Mouse (Mus musculus): Measurements from ENCODE around the gene 4632433K11Rik. TPM values are rescaled to one million over a fixed set of nuclear protein-coding genes. Genes with fewer than 3 reads are reported as not detected.

Gene 4632433K11Rik
- total RNA-seq, 2 experiments from 2014 or later, result not detected

DNA sequence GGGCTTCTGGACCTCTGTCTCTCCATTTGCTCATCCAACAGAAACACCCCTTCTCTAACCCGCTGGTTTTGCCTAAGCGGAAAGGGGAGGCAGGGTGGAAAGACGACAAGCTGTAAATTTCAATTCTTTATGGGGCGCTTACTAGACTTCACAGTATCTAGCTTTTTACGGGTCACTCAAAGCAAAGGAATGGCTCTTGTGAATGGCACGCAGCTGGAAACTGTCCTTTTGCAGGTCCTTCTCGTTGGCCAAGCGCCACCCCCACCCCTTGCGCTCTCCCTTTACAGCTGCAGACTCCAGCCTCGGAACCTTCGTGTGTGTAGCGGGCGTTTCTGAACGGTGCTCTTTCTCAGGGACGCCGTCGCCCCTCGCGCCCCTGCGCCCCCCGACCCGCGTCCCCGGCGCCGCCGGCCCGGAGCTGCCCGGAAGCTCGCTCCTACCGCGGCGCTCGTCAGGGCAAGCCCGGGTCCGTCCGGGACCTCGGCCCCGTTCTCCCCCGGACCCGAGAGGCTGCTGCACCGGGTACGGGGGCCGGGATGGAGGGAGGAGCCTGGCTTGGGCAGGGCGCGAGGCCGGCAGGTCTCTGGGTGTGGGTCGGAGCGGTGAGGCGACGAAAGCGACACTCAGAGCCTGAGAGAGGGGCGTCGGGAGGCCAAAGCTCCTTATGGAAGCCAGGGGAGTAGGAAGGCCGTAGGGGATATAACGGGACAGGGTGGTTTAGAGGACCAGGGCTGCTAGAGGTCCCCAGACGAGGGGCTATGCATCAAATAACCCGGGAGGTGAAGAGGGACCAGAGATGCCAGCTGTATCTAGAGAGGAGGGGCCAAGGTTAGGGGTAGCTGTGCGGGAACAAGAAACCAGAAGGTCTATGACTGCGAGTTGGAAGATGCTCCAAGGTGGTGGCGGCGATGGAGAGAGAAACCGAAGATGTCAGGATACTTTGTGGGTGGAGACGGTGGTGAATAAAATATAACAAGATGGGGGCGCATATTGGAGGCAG, 17.6 kb downstream of the 4632433K11Rik start, which contains the start of gene Zfp580:
Gene Zfp580 (plus strand): TSS at position 346 of the 1,000 bp plus-strand sequence.
- peak; percentile 80 for DNase-seq
- intact Hi-C loops (cut with DNase I; ENCODE audit: low total_unique reads), result loop anchor here (2.0 to 5.0 kb wide), 2 partner anchors 34 to 55 kb away; partner anchors contain the start of genes Gm44973 and Zfp579

DNA sequence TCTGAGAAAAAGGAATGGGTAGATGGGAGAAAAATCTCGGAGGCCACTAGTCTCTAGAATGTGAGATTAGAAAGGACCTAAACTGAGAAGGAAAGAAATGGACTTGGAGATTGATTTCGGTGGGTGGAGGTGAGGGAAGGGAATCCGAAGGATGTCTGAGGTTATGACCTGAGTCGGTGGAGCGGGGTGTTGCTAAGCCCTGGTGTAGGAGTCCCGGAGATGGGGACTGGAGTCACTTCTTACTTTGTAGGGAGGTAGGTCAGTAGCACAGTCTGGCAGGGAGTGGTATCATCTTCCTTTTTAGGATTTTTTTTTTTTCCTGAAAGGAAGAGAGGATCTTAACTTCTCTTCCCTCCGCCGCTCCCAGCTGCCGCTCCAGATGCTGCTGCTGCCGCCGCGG, 18.5 kb downstream of the 4632433K11Rik start:
- DNase-seq, result no peak
- intact Hi-C loops (cut with DNase I; ENCODE audit: low total_unique reads), result loop anchor here (2.0 to 5.0 kb wide), 2 partner anchors 35 to 56 kb away; partner anchors contain the start of genes Gm44973 and Zfp579

DNA sequence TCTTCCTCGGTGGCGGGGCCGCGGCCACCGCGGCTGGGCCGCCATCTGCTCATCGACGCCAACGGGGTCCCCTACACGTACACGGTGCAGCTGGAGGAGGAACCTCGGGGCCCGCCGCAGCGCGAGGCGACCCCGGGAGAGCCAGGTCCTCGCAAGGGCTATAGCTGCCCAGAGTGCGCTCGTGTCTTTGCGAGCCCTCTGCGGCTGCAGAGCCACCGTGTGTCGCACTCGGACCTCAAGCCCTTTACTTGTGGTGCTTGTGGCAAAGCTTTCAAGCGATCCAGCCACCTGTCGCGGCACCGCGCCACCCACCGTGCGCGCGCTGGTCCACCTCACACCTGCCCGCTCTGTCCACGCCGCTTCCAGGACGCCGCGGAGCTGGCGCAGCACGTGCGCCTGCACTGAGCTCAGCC, 19.0 kb downstream of the 4632433K11Rik start:
- no peak for DNase-seq
- intact Hi-C loops (cut with DNase I; ENCODE audit: low total_unique reads), result loop anchor here (2.0 to 5.0 kb wide), 2 partner anchors 36 to 56 kb away; partner anchors contain the start of genes Gm44973 and Zfp579

DNA sequence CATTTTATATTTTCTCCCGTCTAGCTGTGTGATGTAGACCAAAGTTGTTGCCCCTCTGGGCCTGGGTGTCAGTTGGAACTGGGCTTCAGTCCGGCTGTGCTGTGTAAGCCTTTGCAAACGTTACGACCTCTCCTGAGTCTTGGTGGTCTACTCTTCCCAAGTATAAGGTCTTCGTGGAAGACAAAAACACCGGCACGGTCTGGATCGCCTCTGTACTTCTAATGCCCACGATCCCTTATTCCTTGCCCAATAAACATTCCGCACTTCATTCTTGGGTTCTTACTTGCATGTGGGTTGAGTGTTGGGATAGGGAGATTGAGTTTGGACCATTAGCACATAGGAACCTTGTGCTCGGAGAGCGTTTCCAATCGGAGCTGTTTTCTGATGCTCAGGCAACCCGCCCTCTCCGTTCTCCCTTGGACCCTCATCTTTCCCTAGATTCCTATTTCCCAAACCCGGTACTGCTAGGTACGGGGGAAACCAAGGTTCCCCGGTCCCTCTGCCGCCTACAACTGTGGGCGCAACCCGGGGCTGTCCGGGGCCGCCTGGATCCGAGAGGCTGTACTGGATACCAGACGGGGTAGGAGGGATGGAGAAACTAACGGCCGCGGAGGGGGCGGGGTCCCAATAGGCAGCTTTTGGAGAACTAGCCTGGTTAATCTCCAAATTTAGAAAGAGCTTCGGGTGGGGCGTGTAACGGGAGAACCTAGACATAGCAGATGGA, 19.7 kb downstream of the 4632433K11Rik start:
- intact Hi-C loops (cut with DNase I; ENCODE audit: low total_unique reads), result loop anchor here (2.0 to 5.0 kb wide), 2 partner anchors 36 to 57 kb away; partner anchors contain the start of genes Gm44973 and Zfp579
- peak; percentile 24 for DNase-seq

DNA sequence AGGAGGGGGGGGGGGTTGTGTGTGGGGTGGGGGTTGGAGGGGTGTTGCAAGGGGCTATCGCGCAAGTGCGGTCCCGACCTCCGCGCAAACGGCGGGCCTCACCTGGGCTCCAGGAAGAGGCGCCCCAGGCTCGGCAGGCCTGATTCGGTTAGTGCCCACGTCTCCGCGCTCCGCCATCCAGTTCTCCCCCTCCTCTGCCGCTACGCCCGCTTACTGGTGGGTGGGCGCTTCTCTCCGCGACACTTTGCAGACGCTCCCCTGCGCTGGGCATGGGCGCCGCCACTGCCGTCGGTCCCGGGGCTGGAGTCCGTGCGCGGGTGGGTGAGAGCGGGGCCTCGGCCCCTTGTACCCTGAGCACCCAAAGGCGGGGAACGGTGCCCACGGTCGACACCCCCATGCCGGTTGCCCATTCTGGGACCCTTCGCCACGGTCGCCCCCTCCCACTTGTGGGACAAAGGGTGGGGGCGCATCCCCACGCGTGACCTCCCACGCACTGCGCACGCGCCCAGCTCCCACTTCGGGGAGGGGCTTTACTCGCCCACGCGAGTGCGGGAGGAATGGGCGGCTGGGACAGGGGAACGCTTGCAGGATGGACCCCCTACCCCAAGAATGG, 22.8 kb downstream of the 4632433K11Rik start:
- DNase-seq, result no peak
- intact Hi-C loops (cut with DNase I; ENCODE audit: low total_unique reads), result no loop called here

DNA sequence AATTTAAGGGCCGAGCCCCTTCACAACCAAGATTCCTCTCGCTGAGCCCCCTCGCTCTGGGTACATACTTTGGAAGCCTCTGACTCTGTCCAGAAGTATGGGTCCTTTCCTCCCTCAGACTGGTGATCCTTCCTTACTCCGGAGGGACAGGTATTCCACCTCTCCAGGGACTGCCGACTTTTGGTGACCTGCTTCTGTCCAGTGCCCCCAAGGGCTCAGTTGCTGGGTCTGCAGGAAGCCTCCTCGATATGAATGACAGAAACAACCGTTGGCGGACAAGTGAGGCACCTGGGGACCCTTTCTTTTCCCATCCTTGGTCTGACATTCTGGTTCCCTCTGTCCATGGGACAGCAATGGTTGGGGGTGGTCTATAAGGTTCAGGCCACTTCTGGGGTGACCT, 23.5 kb downstream of the 4632433K11Rik start:
- intact Hi-C loops (cut with DNase I; ENCODE audit: low total_unique reads), result no loop called here
- DNase-seq, result no peak

DNA sequence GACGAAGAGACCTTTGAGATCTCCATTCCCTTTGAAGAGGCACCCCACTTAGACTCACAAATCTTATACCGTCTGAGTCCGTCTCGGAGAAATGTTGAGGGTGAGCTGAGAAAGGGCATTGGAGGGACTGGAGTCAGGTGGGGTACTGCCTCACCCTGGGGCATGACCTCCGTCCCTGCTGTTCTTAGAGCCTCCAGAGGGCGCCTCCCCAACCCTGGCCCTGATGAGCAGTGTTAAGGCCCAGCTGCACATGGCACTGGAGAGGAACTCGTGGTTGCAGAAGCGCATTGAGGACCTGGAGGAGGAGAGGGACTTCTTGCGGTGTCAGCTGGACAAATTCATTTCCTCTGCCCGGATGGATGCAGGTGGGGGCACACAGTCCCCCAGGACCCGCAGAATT, 23.9 kb downstream of the 4632433K11Rik start:
- intact Hi-C loops (cut with DNase I; ENCODE audit: low total_unique reads), result no loop called here
- DNase-seq, result no peak

DNA sequence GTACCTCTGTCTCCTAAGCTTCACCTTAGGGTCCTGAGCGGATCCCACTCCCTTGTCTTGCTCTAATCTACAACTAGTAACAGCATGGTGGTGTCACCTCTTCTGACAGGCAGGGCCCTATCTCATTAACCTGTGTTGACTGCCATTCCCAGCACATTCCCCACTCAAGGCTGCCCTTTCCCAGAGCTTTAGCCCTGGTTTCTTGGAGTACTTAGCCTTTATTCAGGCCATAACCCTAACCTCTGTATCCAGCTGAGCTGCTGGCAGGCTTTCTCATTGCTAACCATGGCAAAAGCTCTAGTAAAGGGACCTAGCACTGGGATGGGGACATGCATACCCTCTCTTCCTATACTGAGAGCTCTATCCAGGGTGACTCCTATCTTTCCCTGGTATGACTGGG, 24.7 kb downstream of the 4632433K11Rik start:
- intact Hi-C loops (cut with DNase I; ENCODE audit: low total_unique reads), result no loop called here
- DNase-seq, result no peak

DNA sequence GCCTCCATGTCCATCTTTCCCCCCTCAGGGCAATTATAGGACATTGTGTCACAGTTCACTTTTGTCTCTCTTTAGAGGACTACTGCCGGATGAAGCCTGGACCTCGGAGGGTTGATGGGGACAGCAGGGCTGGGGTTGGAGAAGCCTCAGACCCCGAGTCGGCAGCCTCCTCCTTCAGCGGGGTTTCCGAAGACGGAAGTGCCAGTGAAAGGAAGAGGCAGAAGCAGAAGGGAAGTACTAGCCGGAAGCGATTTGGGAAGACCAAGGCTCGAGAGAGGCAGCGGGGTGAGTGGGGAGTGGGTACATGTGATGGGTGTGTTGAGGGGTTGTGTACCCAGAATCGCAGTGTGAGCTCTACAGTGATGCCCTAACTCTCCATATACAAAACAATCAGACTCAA, 25.5 kb downstream of the 4632433K11Rik start:
- intact Hi-C loops (cut with DNase I; ENCODE audit: low total_unique reads), result no loop called here
- no peak for DNase-seq

DNA sequence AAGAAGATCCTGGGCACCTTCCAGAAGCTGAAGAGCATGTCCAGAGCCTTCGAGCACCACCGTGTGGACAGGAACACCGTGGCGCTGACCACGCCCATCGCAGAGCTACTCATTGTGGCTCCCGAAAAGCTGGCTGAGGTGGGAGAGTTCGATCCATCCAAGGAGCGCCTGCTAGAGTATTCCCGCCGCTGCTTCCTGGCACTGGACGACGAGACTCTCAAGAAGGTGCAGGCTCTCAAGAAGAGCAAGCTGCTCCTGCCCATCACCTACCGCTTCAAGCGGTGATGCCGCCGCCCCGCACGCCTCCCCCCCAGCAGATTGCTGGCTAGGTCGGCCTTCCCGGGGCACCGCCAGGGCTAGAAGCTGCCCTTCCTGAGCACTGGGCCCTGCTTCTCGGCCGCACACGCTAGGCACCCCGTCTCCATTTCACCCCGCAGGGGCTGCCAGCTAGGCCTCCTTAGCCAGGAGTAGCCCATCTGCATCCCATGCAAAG, 26.4 kb downstream of the 4632433K11Rik start:
- peak; percentile 83 for DNase-seq
- intact Hi-C loops (cut with DNase I; ENCODE audit: low total_unique reads), result no loop called here

DNA sequence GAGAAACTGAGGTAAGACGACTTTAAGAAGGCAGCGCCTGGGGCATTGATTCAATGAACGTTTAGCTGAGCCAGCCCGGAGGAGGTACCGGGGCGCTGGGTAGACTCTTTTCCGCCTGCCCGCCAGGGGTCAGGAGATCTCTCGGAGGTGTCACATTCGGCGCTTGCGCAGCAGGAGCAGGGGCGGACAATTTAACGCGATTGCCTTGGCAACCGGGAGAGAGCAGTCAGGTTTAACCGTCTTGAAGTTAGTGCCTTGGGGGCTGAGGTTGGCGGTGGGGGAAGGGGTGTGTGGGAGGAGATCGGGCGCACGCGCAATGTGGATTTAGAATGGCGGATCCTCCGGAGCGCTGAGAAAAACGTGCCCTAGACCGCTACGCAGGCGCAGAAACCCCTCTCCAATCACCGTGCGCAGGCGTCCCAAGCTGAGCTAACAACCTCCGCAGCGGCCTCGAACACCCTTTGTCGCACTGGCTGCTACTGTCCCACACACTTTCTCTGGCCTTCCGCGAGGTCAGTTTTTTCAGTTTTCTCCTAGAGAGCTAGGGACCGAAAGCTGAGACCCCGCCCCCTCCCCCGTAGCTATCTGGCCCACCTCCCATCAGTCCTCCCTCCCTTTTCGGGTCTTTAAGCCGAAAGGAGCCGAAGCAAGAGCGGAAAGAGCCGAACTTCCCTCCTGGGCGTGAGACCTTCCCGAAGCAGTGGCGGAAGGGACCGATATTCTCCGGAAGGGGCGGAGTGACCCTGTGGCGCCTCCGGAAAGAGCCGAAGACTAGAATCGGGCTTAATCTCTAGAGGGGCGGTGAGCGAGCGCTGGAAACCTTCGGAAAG, 27.2 kb downstream of the 4632433K11Rik start:
- DNase-seq, result peak; percentile 98
- intact Hi-C loops (cut with DNase I; ENCODE audit: low total_unique reads), result no loop called here

DNA sequence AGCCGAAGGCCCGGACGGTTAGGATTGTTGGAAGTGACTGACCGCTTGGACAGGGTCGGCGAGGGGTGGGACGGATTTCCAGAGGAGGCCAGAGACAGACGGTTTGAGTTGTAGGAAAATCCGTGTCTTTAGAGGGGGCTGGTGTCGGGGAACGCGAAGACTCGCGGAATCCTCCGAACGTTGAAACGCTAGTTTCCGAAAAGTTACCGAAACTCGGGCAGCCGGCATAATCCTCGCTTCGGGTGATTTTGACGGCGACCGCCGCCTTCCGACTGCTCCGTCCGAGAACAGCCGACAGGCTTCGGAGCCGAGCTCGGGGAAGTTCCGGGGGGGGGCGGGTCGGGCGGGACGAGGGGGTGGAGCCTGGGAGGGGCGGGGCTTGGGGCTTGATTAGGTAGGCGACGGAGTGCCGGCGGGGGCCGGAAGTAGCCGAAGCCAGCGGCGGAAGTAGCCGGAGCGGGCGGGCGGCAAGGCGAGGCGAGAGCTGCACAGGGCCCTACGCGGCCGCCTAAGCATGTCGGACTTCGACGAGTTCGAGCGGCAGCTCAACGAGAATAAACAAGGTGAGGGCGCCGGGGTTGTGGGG, 27.9 kb downstream of the 4632433K11Rik start, which contains the start of gene U2af2:
Gene U2af2 (plus strand): TSS at position 370 of the 586 bp plus-strand sequence.
- intact Hi-C loops (cut with DNase I; ENCODE audit: low total_unique reads), result no loop called here
- peak; percentile 96 for DNase-seq

DNA sequence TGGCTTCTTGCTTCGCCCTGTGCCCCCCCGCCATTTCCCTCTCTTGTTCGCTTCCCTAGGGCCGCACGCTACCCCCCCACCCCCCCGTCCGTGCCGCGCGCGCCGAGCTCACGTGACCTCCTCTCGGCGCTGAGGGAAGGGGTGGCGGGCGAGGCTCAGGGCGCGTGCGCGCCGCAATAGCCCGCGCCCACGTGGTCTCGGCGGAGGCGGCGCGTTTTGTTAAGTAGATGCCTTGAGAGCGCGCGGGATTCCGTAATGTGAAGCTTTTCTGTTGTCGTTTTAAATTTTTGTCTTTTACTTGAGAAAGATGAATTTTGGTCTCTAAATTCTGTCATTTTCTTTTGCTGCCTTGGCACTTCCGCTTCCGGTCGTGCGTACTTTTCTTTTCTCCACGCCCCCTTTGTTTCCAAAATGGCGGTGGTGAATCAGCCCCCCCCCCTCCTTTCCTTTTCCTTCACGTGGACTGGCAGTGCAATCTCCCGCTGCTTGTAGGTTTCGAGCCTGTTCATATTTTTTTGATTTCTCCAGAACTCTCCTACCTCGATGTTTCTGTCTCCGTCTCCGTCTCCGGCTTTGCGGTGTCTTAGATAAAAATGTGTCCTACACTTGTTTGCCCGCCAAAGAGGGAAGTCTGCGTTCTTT, 28.6 kb downstream of the 4632433K11Rik start:
- DNase-seq, result no peak
- intact Hi-C loops (cut with DNase I; ENCODE audit: low total_unique reads), result no loop called here

DNA sequence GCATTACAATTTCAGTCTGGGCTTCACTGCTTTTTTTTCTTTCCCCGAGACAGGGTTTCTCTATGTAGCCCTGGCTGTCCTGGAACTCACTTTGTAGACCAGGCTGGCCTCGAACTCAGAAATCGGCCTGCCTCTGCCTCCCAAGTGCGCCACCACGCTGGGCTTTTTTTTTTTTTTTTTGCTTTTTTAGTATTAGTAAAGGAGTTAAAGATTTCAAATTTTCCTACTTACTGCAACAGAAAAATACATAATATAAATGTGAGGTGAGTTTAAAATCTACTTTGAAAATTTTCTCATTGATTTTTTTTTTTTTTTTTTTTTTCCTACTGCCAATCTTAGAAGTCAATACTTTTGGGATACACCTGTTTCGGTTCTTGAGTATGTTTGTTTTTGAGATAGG, 31.0 kb downstream of the 4632433K11Rik start:
- intact Hi-C loops (cut with DNase I; ENCODE audit: low total_unique reads), result no loop called here
- DNase-seq, result no peak

DNA sequence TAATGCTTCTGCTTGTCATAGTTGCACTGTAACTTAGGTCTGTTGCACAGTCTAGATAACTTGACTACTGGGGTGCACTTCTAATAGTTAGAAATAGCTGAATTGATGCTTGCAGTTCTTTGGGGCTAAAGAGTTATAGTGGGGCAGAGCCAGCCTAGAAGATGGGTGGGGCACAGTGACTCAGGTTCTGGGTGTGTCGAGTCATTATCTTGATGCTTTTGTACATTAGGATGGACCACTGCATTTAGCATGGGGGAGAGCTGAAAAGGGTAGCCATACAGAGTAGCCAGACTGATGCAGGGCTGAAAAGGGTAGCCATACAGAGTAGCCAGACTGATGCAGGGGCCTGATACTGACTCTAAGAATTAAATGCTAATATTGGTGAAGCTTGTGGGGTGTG, 39.7 kb downstream of the 4632433K11Rik start:
- no peak for DNase-seq
- intact Hi-C loops (cut with DNase I; ENCODE audit: low total_unique reads), result loop anchor here (10.0 kb wide), 1 partner anchor 1449 kb away; the partner anchor contains the start of genes Prpf31 and Tfpt

DNA sequence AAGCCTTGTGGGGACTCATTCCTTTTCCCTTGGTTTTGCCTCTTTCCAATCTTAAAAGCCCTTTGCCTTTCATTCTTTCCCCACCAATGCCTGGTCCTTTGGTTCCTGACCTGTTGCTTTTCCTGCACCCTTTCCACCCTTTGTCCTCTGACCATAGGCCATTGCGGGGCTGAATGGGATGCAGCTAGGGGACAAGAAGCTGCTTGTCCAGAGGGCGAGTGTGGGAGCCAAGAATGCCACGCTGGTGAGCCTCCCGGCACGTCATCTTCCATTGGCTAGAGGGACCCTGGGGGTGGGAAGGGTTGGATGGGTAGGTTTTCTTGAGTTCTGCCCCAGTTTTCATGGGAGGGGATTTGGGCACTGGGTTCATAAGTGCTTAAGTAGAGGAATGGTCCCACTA, 41.1 kb downstream of the 4632433K11Rik start:
- DNase-seq, result no peak
- intact Hi-C loops (cut with DNase I; ENCODE audit: low total_unique reads), result loop anchor here (10.0 kb wide), 1 partner anchor 1450 kb away; the partner anchor contains the start of genes Prpf31 and Tfpt

DNA sequence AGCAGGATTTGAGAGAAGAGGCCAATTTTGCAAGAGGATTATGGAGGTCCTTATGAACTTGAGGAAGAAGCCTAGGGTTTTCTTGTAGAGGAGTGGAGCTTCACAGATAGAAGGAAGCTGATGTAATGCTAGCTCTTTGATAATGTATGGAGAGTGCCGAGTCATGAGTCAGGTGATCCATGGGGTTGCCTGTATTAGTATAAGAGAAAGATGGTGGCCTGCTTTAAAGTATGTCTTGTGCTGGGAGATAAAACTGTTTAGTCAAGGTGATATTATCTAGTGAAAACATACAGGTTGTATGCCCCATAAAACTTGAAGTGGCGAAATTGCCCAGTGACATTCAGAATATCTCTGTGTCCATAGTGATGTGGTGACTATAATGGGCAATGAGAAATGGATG, 43.0 kb downstream of the 4632433K11Rik start:
- intact Hi-C loops (cut with DNase I; ENCODE audit: low total_unique reads), result loop anchor here (10.0 kb wide), 1 partner anchor 1452 kb away; the partner anchor contains the start of genes Prpf31 and Tfpt
- DNase-seq, result no peak
